Mouse (Mus musculus): Measurements from ENCODE around the gene Atrnl1. TPM values are rescaled to one million over a fixed set of nuclear protein-coding genes. Genes with fewer than 3 reads are reported as not detected.

Atrnl1 gene
- polyA plus RNA-seq, 1 experiment from 2014 or later: 8.1 TPM

GRCm38 (mm10) chr19:58180773-58181172, 569.9 kb downstream of the Atrnl1 start:
- H3K4me2 ChIP-seq: peak overlapping the region; percentile 26
- H3K4me1 ChIP-seq (replicated peaks): peaks cover 15% of the 10 kb centered on the region
- no peaks in the 10 kb centered on the region for H3K27me3 ChIP-seq
- no peak overlapping the region for H3K9ac ChIP-seq
- H3K27ac ChIP-seq (replicated peaks): no peak overlapping the region
- no peak for ATAC-seq (ENCODE audit: low read depth)
- H3K4me3 ChIP-seq: no peak overlapping the region
- no peaks in the 10 kb centered on the region for H3K9me3 ChIP-seq
- no peaks in the 10 kb centered on the region for H3K36me3 ChIP-seq
- WGBS: 4% methylated on average over 5 of the region's 5 CpGs

Small RNA genes within 50 kb of the gene (microRNA-seq; reads per million reads assigned to microRNA genes)
- gene Mir5623: 0.44 reads per million

Other genes with a start within 250 kb of the Atrnl1 start
- 15.1 and 15.7 TPM in 2 replicates for gene Trub1, start 158.1 kb upstream of the Atrnl1 start, polyA plus RNA-seq (2015; fragmentation: Nextera tagmentation; extraction: Ambion mirVana)

All from neural tube, embryonic 13.5 days (tissue).